Mouse (Mus musculus) retina, embryonic 14.5 days (tissue): ENCODE results near the gene Tmem150b.

Experiments
- DNase-seq: peaks from one replicate; pipeline ENCODE4 v3.0.0-alpha.2; 2015; ENCODE audit warnings: low spot score

Tmem150b gene

GRCm38 (mm10) chr7:4731090-4731489, 6.0 kb upstream of the Tmem150b start:
- DNase-seq, result no peak

- DNase-seq, result no peak
These were observed 690 bp downstream of the Tmem150b start for GRCm38 (mm10) chr7:4724359-4724758.

- peak; percentile 26 for DNase-seq
These were observed 1.5 kb downstream of the Tmem150b start for GRCm38 (mm10) chr7:4723508-4723907.

- DNase-seq, result no peak
These were observed 5.8 kb downstream of the Tmem150b start for GRCm38 (mm10) chr7:4719276-4719675.

GRCm38 (mm10) chr7:4716955-4717354, 8.1 kb downstream of the Tmem150b start:
- DNase-seq, result no peak

- no peak for DNase-seq
These were observed 12.5 kb downstream of the Tmem150b start for GRCm38 (mm10) chr7:4712594-4712993.

- DNase-seq, result peak; percentile 77
These were observed 20.0 kb downstream of the Tmem150b start for GRCm38 (mm10) chr7:4705098-4705497.

GRCm38 (mm10) chr7:4703195-4703594, 21.9 kb downstream of the Tmem150b start:
- no peak for DNase-seq

GRCm38 (mm10) chr7:4702334-4702733, 22.7 kb downstream of the Tmem150b start:
- DNase-seq, result no peak

- no peak for DNase-seq
These were observed 32.0 kb downstream of the Tmem150b start for GRCm38 (mm10) chr7:4693004-4693403.

GRCm38 (mm10) chr7:4690951-4691653, 33.9 kb downstream of the Tmem150b start:
- DNase-seq, result peak; percentile 26

- peak; percentile 87 for DNase-seq
These were observed 34.7 kb downstream of the Tmem150b start, which contains the start of gene Brsk1 for GRCm38 (mm10) chr7:4690387-4690786. Gene Brsk1, plus strand, starts transcription at chr7:4690604.

- peak; percentile 98 for DNase-seq
These were observed 40.2 kb downstream of the Tmem150b start, which contains the start of gene Hspbp1 for GRCm38 (mm10) chr7:4684632-4685417. Gene Hspbp1, minus strand, starts transcription at chr7:4685068.

GRCm38 (mm10) chr7:4684203-4684602, 40.8 kb downstream of the Tmem150b start:
- DNase-seq, result no peak

GRCm38 (mm10) chr7:4683307-4683706, 41.7 kb downstream of the Tmem150b start:
- no peak for DNase-seq

- no peak for DNase-seq
These were observed 49.8 kb downstream of the Tmem150b start for GRCm38 (mm10) chr7:4675200-4675599.

GRCm38 (mm10) chr7:4674114-4674731, 50.8 kb downstream of the Tmem150b start:
- DNase-seq, result no peak

GRCm38 (mm10) chr7:4671956-4672355, 53.1 kb downstream of the Tmem150b start:
- DNase-seq, result no peak

GRCm38 (mm10) chr7:4670655-4671255, 54.3 kb downstream of the Tmem150b start:
- no peak for DNase-seq

- DNase-seq, result no peak
These were observed 55.9 kb downstream of the Tmem150b start for GRCm38 (mm10) chr7:4669156-4669555.

GRCm38 (mm10) chr7:4668506-4668905, 56.5 kb downstream of the Tmem150b start:
- no peak for DNase-seq

- no peak for DNase-seq
These were observed 58.2 kb downstream of the Tmem150b start for GRCm38 (mm10) chr7:4666871-4667270.
